Mouse (Mus musculus) heart, adult 2 months (tissue): ENCODE data around the gene Ctnnb1. TPM values are rescaled to one million over a fixed set of nuclear protein-coding genes. Genes with fewer than 3 reads are reported as not detected.

Experiments
- DNase-seq, 2 experiments: peaks; one replicate each; pipeline ENCODE4 v3.0.0; 2021
- H3K27ac ChIP-seq: fragments of 200-600 bp; 2 replicates; pipeline ENCODE4 v1.8.1; 2022
- H3K27me3 ChIP-seq: fragments of 200-500 bp; 2 replicates; pipeline ENCODE4 v1.6.1; 2012; ENCODE audit warnings: mild to moderate bottlenecking, low read length, inconsistent platforms, mixed read lengths; ENCODE audit not compliant: control insufficient read depth, insufficient read depth
- H3K36me3 ChIP-seq: fragments of 200-500 bp; 2 replicates; pipeline ENCODE4 v1.6.1; 2012; ENCODE audit warnings: low read length, inconsistent platforms; ENCODE audit not compliant: control insufficient read depth, insufficient read depth
- H3K4me1 ChIP-seq: fragments of 200-500 bp; 2 replicates; pipeline ENCODE4 v1.6.1; 2011; ENCODE audit warnings: low read length; ENCODE audit not compliant: control insufficient read depth, insufficient read depth
- H3K4me3 ChIP-seq: fragments of 200-600 bp; 2 replicates; pipeline ENCODE4 v1.8.1; 2022
- H3K79me2 ChIP-seq: fragments of 200-500 bp; replicated peaks from 2 replicates; pipeline ENCODE4 v1.6.1; 2012; ENCODE audit warnings: mild to moderate bottlenecking, inconsistent platforms, low read length, moderate library complexity, mixed read lengths; ENCODE audit not compliant: control insufficient read depth, insufficient read depth
- H3K9ac ChIP-seq: fragments of 200-500 bp; 2 replicates; pipeline ENCODE4 v1.6.1; 2012; ENCODE audit warnings: low read depth, mild to moderate bottlenecking, control low read depth, inconsistent platforms, low read length, mixed read lengths
- CTCF ChIP-seq: fragments of 200-600 bp; IDR thresholded peaks from 2 replicates; pipeline ENCODE4 v1.8.1; 2022; ENCODE audit warnings: antibody characterized with exemption, mild to moderate bottlenecking, moderate library complexity
- EP300 ChIP-seq: fragments of 200-500 bp; IDR thresholded peaks from 2 replicates; pipeline ENCODE4 v1.6.1; 2011; ENCODE audit warnings: low read depth, low read length, control low read depth; ENCODE audit not compliant: insufficient read depth
- POLR2A ChIP-seq: fragments of 200-500 bp; IDR thresholded peaks from 2 replicates; pipeline ENCODE4 v1.6.1; 2011; ENCODE audit warnings: mild to moderate bottlenecking, low read depth, low read length, control low read depth; ENCODE audit not compliant: insufficient read depth
- WGBS: fragments of 180-500 bp; shearing (Covaris S2); methylation state at CpG from one replicate; pipeline ENCODE4 v1.1.7; 2018; 5-methylcytosine and 5-hydroxymethylcytosine counted together
- intact Hi-C: fragments of 180-260 bp; cut with DNase I; formaldehyde crosslinking; loops from one replicate; pipeline ENCODE4 v1.15.1; 2025
- polyA plus RNA-seq: library from polyadenylated mRNA; depleted of rRNA; stranded (reverse); fragments of >200 nt; gene quantifications from 2 replicates; pipeline ENCODE4 v1.2.3, GENCODE M21; 2012
- total RNA-seq, 2 experiments: library from RNA; stranded (reverse); gene quantifications; 2 replicates each; pipeline ENCODE4 v1.2.3; 2021

The Ctnnb1 gene
- total and polyA plus RNA-seq, 3 experiments: 138 to 431 (median 382) TPM

DNA sequence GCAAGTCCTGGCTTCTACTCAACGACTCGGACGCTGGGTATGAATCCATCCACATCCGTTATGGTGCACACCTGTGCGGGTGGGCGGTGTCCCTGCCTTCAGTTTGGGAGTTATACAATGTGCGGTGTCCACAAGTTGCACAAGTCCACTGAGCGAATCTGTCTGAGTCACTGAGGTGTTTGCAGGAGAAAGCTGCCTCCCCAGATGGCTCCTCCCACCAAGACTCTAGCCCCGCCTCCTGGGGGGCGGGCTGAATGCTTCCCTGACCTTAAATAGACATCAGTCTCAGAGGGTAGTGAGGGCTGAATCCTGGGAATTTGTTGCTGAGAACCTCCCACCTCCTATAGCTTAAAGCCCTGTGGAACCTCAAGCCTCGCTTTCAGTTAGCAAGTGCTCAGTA lies 35.6 kb upstream of the Ctnnb1 start:
- WGBS: 89% methylated on average over 11 of the region's 11 CpGs
- intact Hi-C loops: no loop called here

GRCm38 (mm10) chr9:120893971-120894370 lies 35.0 kb upstream of the Ctnnb1 start:
- H3K4me3 ChIP-seq: no peak overlapping the region
- no peaks in the 10 kb centered on the region for H3K79me2 ChIP-seq
- intact Hi-C loops: no loop called here
- no peak for DNase-seq
- no peaks in the 10 kb centered on the region for H3K36me3 ChIP-seq
- H3K27me3 ChIP-seq: no peaks in the 10 kb centered on the region
- TF ChIP-seq POLR2A (no peak), EP300 (no peak), CTCF (no peak)
- no peaks in the 10 kb centered on the region for H3K4me1 ChIP-seq
- H3K27ac ChIP-seq: no peak overlapping the region
- no peak overlapping the region for H3K9ac ChIP-seq
- WGBS: 36% methylated on average over 10 of the region's 10 CpGs

More for the DNA sequence above, 35.6 kb upstream of the Ctnnb1 start:
- H3K9ac ChIP-seq: no peak overlapping the region
- no peaks in the 10 kb centered on the region for H3K27me3 ChIP-seq
- H3K79me2 ChIP-seq: no peaks in the 10 kb centered on the region
- DNase-seq: no peak
- no peak overlapping the region for H3K27ac ChIP-seq
- no peaks in the 10 kb centered on the region for H3K36me3 ChIP-seq
- no peak overlapping the region for H3K4me3 ChIP-seq
- H3K4me1 ChIP-seq: no peaks in the 10 kb centered on the region
- TF ChIP-seq POLR2A (no peak), CTCF (no peak)

GRCm38 (mm10) chr9:120894376-120894775 lies 34.6 kb upstream of the Ctnnb1 start:
- H3K27ac ChIP-seq: no peak overlapping the region
- DNase-seq: no peak
- H3K4me3 ChIP-seq: no peak overlapping the region
- H3K79me2 ChIP-seq: no peaks in the 10 kb centered on the region
- no peak overlapping the region for H3K9ac ChIP-seq
- WGBS: 91% methylated on average over 9 of the region's 9 CpGs
- H3K4me1 ChIP-seq: no peaks in the 10 kb centered on the region
- intact Hi-C loops: no loop called here
- H3K27me3 ChIP-seq: no peaks in the 10 kb centered on the region
- TF ChIP-seq CTCF (no peak), POLR2A (no peak), EP300 (no peak)
- no peaks in the 10 kb centered on the region for H3K36me3 ChIP-seq

GRCm38 (mm10) chr9:120896502-120896901 lies 32.5 kb upstream of the Ctnnb1 start:
- H3K36me3 ChIP-seq: no peaks in the 10 kb centered on the region
- intact Hi-C loops: no loop called here
- WGBS: 49% methylated on average over 5 of the region's 5 CpGs

GRCm38 (mm10) chr9:120897269-120897668 lies 31.7 kb upstream of the Ctnnb1 start:
- WGBS: 83% methylated on average over 4 of the region's 4 CpGs
- Histone ChIP-seq H3K27ac (no peak overlapping the region), H3K79me2 (no peaks in the 10 kb centered on the region), H3K36me3 (no peaks in the 10 kb centered on the region), H3K27me3 (no peaks in the 10 kb centered on the region), H3K4me1 (no peaks in the 10 kb centered on the region), H3K4me3 (no peak overlapping the region), H3K9ac (no peak overlapping the region)
- intact Hi-C loops: no loop called here
- DNase-seq: no peak
- no peak for TF ChIP-seq CTCF
- TF ChIP-seq POLR2A: no peak
- no peak for TF ChIP-seq EP300

More at GRCm38 (mm10) chr9:120896502-120896901, 32.5 kb upstream of the Ctnnb1 start:
- no peak for DNase-seq
- no peaks in the 10 kb centered on the region for H3K79me2 ChIP-seq
- no peak overlapping the region for H3K4me3 ChIP-seq
- H3K9ac ChIP-seq: no peak overlapping the region
- no peak overlapping the region for H3K27ac ChIP-seq
- no peaks in the 10 kb centered on the region for H3K27me3 ChIP-seq
- no peaks in the 10 kb centered on the region for H3K4me1 ChIP-seq
- TF ChIP-seq EP300: no peak
- TF ChIP-seq POLR2A: no peak
- TF ChIP-seq CTCF: no peak

GRCm38 (mm10) chr9:120899833-120900232 lies 29.2 kb upstream of the Ctnnb1 start:
- Histone ChIP-seq H3K36me3 (no peaks in the 10 kb centered on the region), H3K4me1 (no peaks in the 10 kb centered on the region), H3K27ac (no peak overlapping the region), H3K27me3 (no peaks in the 10 kb centered on the region), H3K4me3 (no peak overlapping the region), H3K9ac (no peak overlapping the region), H3K79me2 (no peaks in the 10 kb centered on the region)
- WGBS: 67% methylated on average over 4 of the region's 4 CpGs
- intact Hi-C loops: no loop called here
- no peak for DNase-seq
- no peak for TF ChIP-seq EP300
- TF ChIP-seq POLR2A: no peak
- no peak for TF ChIP-seq CTCF
